ENCODE assay signal across 14 mouse cellular contexts in genomic region chr14:5855911-5856310, GRCm38 (mm10). TPM values are rescaled to one million over a fixed set of nuclear protein-coding genes. Genes with fewer than 3 reads are reported as not detected.
"Had no signal": no experiment of that assay in that cellular context is flagged by ENCODE, and none has a peak within 500 bp of the region (broad histone marks: within the 10 kb centered on the region; RNA-seq: fewer than 3 reads in every experiment).

No protein-coding gene starts in this region.

RNA-seq across cellular contexts. Expression of gene Gm8237, which starts 24.3 kb away (rescaled TPM):
- total RNA-seq: neutrophil, adult 5-6 weeks had no signal
- polyA plus RNA-seq: small intestine, adult 2 months; spleen, adult 2 months had no signal

RNA-seq across cellular contexts. Expression of gene Gm3424, which starts 25.8 kb away (rescaled TPM):
- total RNA-seq: neutrophil, adult 5-6 weeks had no signal
- polyA plus RNA-seq: neural tube, embryonic 11.5 days; neural tube, embryonic 12.5 days; neural tube, embryonic 13.5 days; neural tube, embryonic 14.5 days; neural tube, embryonic 15.5 days; small intestine, adult 2 months; spleen, adult 2 months; stomach, embryonic 14.5 days; stomach, embryonic 15.5 days; stomach, embryonic 16.5 days; stomach, postnatal 0 days; thymus, postnatal 0 days; urinary bladder, adult 2 months had no signal

RNA-seq across cellular contexts. Expression of gene Gm3383, which starts 48.1 kb away (rescaled TPM):
- total RNA-seq: neutrophil, adult 5-6 weeks had no signal
- polyA plus RNA-seq: small intestine, adult 2 months had no signal
